Mouse (Mus musculus) frontal cortex, postnatal 14 days (tissue): ENCODE data around the gene Nfib.

Experiments used
- DNase-seq, 2 experiments: peaks; one replicate each; pipeline ENCODE4 v3.0.0; 2022; ENCODE audit warnings: low spot score in 2 of 2

The Nfib gene

DNA sequence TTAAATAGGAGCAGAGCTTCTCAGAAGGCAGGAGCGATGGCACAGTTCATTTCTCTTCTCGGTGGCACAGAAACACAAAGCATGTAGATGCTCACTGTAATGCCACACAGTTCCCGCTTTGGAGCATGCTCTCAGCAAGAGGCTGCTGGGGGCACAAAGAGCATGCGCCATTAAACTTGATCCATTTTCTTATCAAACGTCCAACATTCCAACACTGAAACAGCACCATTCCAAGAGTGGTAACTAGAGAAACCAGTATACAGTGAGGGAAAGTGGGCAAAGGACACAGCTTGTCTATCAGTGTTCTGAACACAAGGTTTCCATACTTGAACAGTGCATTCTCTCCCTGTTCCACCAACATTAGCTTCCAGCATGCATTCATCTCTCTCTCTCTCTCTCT, 206.3 kb downstream of the Nfib start:
- DNase-seq, result no peak

DNA sequence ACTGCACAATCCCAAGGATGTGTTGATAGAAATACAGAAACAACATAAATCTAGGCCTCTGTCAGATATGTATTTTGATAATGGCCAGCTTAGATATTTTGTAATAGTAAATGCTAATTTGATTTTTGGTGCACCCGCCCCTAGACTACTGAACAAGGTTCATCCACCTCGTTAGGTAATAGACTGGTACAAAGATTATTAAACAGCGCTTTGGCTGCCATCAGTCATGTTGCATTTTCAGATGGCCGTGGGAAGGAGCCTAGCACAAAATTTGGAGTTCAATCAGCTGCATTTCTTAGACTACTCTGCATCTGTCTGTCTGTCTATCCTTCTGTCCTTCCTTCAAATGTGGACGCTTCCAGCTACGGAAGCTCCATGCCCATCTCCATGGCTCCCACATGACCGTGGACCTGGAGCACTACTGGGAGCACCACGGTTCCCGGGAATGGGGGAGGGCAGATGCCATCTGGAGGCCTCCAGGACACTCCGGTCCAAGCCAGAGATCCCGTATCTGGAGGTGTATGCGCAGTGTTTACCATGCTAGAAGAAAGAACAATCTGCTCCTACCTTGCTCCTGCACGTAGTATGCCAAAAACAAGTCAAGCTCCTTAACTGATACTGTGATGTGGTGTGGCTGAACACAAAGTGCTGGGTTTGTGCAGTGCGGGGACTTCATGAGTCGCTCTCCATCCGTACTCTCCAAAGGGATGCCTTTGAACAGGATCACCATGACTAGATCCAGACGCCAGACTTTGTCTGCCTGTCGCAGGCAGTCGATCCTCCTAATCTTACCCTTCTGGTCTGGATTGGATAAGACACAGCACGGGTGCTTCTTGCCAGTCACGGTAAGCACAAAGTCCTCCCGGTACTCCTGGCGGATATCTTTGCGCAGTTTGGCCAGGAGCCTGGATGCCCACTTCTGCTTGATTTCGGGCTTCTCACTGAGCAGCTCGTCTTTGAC, 207.6 kb downstream of the Nfib start:
- DNase-seq, result peak in 1 of 2 experiments; percentile 21

- DNase-seq, result no peak
Measured at GRCm38 (mm10) chr4:82497141-82497566, 208.4 kb downstream of the Nfib start.

DNA sequence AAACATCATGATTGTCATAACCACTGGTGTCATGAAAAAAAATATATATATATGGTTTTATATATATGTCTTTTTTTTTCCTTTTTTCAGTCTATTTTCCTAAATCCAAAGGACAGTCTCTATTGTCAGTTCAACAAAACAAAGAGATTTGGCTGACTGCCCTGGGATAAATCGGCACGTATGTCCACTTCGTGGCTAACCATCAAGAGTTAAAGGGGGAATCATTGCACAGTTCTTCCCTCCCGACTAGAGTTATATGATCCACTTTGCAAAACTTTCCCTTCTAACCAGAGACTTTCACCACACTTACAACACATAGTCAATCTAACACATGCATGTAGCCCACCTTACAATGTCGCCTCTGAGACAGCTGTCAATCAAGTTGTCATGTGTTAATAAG, 209.2 kb downstream of the Nfib start:
- no peak for DNase-seq

DNA sequence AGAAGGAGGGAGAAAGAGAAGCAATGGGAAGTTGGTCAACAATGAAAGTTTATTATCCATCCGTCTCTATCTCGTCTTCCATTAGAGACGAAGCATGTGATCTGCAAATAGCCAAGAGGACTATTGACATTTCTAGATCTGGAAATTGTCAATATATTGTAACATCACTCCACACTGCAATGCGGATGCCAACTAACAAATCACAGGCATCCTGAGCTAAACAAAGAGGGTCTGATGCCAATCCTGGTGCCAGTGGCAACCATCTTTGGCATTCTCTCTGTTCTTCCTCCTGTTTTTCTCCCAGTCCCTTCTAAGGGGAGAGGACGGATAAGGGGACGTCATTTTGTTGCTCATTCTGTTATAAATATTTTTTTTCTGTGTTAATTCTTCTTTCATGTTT, 209.9 kb downstream of the Nfib start:
- DNase-seq, result no peak

DNA sequence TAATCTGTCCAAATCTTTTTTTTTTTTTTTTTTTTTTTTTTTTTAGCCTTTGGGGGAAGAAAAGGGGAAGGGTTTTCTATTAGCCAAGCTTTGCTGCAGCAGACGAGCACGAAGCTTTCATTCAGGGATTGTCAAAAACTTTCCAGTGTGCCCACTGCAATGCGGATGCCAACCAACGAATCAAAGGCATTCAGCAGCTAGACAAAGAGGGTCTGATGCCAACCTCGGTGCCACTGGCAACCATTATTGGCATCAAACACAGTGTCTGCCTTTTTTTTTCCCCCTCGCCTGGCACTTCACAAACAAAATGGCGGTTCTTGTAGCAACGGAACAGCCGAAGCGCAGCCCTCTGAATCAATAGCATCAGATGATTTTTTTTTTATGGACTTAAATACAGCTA, 210.7 kb downstream of the Nfib start:
- peak; percentile 52 to 76 for DNase-seq

DNA sequence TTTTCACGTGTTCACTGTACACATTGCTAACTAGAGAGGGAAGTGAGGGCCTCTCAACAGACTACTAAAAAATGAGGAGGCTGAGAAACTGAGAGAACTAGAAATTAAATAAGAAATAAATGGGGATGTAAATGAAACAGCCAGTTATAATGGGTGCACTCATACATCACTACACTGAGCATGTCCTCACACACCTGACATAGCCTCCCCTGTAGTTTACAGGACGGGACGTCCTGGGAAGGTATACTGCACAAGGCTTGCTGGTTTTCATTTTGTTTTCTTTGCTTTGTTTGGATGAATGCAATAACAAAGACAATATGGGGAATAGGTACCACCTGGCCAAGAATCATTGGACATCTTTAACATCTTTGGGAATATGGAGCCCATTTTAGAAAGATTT, 211.1 kb downstream of the Nfib start:
- DNase-seq, result no peak

DNA sequence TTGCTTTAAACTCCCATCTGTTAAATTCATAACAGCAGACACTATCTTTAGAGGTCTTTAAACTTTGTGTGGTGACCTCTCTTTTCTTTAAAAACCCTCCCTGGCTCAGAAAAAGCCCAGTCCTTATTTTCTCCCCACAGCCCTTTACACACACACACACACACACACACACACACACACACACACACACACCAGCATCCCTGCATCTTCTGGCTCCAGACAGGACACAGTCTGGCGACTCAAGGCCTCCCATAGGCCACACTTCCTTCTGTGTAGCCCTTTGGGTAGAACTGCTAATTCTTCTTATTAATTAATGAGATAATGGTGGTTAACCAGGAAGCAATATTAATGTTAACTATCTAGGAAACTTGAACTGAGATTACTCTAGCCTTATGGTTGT, 211.7 kb downstream of the Nfib start:
- DNase-seq, result no peak

DNA sequence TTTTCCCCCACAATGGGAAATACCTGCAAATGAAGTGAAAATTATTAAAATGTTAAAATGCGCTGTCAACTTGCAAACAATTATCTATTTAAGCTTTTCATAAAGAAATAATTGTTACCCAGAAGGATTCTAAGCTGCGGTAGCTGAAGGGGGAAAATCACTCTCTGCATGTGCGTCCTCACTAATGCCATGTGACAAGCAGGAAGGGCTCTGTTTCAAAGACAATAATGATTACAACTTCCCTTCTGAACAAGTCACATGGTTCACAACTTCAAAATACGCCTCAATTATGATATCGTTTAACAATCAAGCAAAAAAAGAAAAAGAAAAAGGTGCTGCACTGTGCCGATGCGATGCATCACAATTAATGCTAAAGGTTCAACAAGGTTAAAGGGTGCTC, 212.2 kb downstream of the Nfib start:
- DNase-seq, result no peak

DNA sequence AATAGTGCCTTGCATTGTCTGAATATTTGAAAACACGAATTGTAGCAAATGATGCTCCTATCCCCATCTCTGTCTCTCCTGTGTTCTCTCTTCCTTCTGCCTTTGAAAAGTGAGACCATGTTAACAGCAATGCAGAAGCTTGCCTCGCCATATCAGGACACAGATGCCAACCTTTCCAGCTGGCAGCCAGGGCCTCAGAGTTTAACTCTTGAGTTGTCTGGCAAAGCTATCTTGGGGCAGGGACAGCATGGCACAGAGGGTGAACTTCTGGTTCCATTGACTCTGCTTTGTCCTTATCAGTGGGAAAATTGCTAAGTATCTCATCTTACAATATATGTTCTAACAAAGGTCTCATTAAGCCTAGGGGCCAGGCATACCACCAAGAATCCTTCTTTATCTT, 212.8 kb downstream of the Nfib start:
- no peak for DNase-seq

- DNase-seq, result no peak
Measured at GRCm38 (mm10) chr4:82489939-82490338, 215.6 kb downstream of the Nfib start.

DNA sequence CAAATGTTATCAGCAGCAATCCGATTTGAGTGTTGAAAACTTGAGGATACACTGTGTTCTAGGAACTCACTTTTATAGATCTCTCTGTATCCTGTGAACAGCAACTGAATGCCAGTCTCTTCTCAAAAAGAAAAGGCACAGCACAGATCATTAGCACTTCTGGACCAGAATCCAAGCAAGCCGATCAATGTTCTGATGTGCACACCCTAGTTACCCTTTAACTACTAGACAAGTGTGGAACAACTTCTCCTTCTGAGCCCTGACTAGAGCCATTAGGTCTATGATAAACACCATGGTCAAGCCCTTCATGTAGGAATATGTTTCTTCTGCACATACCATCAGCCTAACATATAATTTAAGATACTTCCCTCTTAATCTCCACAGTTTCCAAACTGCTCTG, 219.6 kb downstream of the Nfib start:
- DNase-seq, result no peak

DNA sequence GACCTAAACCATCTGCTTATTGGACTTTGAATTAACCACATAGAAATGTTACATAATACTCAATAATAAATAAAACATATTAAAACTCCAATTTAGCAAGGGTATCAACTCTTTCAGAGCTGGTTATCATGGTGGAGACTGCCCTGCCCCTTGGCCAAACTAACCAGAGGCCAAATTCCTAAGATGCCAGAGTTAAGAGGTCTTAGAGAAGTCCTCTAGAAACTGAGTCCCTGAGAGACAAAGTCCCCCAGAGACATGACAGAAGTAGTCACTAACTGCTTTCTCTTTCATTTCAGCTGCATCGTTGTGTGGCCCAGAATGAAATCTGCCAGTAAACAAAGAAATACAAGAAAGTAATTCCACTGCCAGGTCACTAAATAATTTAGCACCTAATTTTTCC, 221.7 kb downstream of the Nfib start:
- no peak for DNase-seq

DNA sequence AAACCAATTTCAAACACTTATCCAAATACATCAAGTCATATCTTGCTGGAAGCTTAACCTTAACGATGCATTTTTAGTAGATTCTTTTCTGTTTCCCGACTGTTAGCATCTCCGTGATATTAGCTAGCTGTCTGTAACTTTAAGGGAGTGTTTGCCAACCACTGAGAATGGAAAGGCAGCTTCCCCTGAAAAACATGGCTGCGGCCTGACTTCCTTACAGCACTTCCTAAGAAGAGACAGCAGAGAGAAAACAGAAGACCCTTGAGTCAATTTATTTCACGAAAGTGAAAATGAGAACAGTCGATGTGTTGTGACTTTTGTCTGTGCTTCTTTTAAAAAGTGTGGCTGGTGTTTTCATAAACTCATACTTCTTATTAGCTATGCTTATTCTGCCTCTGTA, 222.3 kb downstream of the Nfib start:
- no peak for DNase-seq

- DNase-seq, result no peak
Measured at GRCm38 (mm10) chr4:82480635-82481034, 224.9 kb downstream of the Nfib start.

DNA sequence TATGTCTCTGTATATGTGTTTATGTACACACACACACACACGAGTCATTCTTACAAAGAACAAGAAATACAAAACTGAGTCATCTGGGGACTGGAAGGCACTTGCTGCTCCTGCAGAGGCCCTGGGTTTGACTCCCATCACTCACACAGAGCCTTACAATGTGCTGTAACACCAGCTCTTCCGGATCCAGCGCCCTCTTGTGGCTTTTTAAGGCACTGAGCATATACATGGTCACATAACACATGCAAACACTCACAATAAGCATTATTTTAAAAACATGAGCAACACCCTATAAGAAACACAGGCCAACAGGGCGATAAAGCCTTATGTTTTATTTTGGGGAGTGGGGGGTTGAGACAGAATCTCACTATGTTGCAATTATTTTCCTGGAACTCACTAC, 226.2 kb downstream of the Nfib start:
- no peak for DNase-seq

DNA sequence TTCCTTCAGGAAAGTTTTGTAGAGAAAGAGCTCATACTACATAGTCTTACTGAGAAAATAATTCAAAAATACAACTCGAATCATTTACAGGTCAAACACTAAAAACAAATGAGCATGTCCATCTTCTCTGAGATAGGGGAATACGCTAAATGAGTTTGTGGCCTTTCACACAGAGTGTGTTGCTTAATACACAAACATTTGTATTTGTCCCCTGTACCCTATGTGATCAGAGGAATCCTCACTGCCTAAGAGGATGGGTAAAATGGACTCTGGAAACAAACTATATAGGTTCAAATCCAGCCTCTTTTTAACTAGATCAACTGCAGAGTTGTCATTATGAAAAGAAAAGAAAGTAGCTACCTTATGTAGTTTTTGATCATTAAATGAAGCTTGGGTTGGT, 227.8 kb downstream of the Nfib start:
- no peak for DNase-seq

- DNase-seq, result no peak
Measured at GRCm38 (mm10) chr4:82476411-82476810, 229.1 kb downstream of the Nfib start.

DNA sequence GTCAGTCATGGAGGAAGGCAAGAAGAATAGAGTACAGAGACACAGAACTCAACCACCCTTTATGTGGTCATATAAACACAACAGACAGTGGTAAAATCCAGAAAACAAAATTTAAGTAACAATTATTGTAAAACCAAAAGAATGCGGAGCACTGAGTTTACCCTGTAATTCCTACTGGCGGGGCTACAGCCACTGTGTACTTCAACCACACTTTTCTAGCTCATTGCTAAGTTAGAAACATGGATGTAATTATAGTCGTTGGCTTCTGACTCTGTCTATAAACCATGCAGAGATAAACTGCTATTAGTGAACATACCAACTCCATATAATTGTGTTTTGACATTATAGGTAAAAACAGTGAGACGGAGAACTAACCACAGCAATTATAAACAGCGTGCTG, 231.2 kb downstream of the Nfib start:
- no peak for DNase-seq

DNA sequence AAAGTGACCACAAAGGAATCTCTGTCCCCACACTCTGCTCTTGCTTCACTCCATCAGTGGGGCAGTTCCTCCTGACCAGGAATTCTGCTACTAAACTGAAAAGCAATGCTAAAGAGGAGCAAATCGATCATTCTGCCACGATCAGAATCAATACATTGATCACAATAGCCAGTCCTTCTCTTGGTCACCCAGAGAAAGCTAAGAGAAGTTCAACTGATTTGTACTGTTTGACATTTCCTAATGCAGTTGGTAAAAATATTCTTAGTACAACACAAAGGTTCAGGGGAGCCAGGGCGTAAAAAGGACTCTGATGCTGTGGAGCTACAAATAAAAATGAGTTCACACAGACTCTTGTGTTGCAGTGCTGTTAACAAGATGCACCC, 234.6 kb downstream of the Nfib start:
- no peak for DNase-seq

- no peak for DNase-seq
Measured at GRCm38 (mm10) chr4:82470212-82470937, 235.2 kb downstream of the Nfib start.

DNA sequence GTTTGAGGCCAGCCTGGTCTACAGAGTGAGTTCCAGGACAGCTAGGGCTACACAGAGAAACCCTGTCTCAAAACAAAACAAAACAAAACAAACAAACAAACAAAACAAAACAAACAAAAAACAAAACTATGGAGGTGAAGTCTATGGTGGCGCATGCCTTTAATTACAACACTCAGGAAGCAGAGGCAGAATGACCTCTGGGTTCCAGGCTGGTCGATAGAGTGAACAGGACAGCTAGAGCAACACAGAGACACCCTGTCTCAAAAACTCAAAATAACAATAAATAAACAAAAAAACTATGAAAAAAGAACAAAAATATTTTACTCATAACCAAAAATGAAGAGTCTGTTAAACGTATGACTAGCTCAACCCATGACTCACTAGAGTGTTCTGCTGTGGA, 236.6 kb downstream of the Nfib start:
- no peak for DNase-seq

DNA sequence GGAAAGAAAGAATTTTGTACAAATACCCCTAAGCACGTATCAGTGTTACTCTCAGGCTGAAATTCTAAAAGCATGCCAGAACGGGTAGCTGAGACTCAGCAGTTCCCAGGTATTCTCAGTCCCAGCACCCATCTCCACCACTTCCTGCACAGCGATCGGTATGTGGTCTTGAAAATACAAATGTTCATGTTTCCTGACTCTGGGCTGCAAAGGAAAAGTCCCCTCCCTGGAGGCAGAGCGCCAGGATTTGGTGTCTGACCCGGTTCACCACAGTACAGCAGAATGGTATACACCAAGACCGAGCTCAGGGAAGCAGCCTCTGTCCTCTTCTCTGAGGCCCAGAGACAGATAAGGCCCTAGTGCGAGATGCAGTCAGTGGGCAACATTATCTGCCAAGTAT, 238.8 kb downstream of the Nfib start:
- DNase-seq, result no peak
